Mouse (Mus musculus) midbrain, embryonic 10.5 days (tissue): ENCODE measurements at regions not wholly inside any gene's neighbourhood (a gene's known extent, or its start where the extent isn't known, plus 50 kb on each side); places are given as distances from the start of the nearest gene placed in this dataset.

Experiments used
- DNase-seq: peaks from one replicate; pipeline ENCODE4 v3.0.0-alpha.2; 2017; ENCODE audit warnings: low spot score
- H3K27ac ChIP-seq: fragments of 300-500 bp; sonication (generic); replicated peaks from 2 replicates; pipeline ENCODE4 v1.5.1; 2016; ENCODE audit warnings: mild to moderate bottlenecking
- H3K27me3 ChIP-seq: fragments of 300-500 bp; sonication (generic); 2 replicates; pipeline ENCODE4 v1.6.1; 2016; ENCODE audit warnings: low read depth, mild to moderate bottlenecking; ENCODE audit not compliant: poor library complexity, severe bottlenecking
- H3K36me3 ChIP-seq: fragments of 300-500 bp; sonication (generic); 2 replicates; pipeline ENCODE4 v1.6.1; 2016; ENCODE audit warnings: mild to moderate bottlenecking, moderate library complexity
- H3K4me1 ChIP-seq: fragments of 300-500 bp; sonication (generic); 2 replicates; pipeline ENCODE4 v1.6.1; 2016
- H3K4me3 ChIP-seq: fragments of 300-500 bp; sonication (generic); 2 replicates; pipeline ENCODE4 v1.5.1; 2016; ENCODE audit warnings: mild to moderate bottlenecking, moderate library complexity
- H3K9me3 ChIP-seq: fragments of 300-500 bp; sonication (generic); replicated peaks from 2 replicates; pipeline ENCODE4 v1.6.1; 2016; ENCODE audit warnings: mild to moderate bottlenecking
- WGBS: fragments of 180-500 bp; shearing (Covaris S2); methylation state at CpG from one replicate; pipeline ENCODE4 v1.1.7; 2016; 5-methylcytosine and 5-hydroxymethylcytosine counted together

- H3K4me1 ChIP-seq, result peaks cover 9% of the 10 kb centered on the region
- no peaks in the 10 kb centered on the region for H3K9me3 ChIP-seq
- DNase-seq, result no peak
- H3K27me3 ChIP-seq, result no peaks in the 10 kb centered on the region
- no peaks in the 10 kb centered on the region for H3K36me3 ChIP-seq
- H3K4me3 ChIP-seq, result no peak overlapping the region
- H3K27ac ChIP-seq, result no peak overlapping the region
- 78% methylated on average over 7 of the region's 7 CpGs for WGBS
These were observed 214.0 kb upstream of the Amigo2 start for GRCm38 (mm10) chr15:97461060-97461459.

- no peak overlapping the region for H3K4me3 ChIP-seq
- 90% methylated on average over 7 of the region's 7 CpGs for WGBS
- no peak for DNase-seq
- H3K9me3 ChIP-seq, result no peaks in the 10 kb centered on the region
- H3K27ac ChIP-seq, result no peak overlapping the region
- no peaks in the 10 kb centered on the region for H3K36me3 ChIP-seq
- no peaks in the 10 kb centered on the region for H3K27me3 ChIP-seq
- peaks cover 9% of the 10 kb centered on the region for H3K4me1 ChIP-seq
These were observed 213.3 kb upstream of the Amigo2 start for GRCm38 (mm10) chr15:97460360-97460719.

GRCm38 (mm10) chr15:97459606-97460359 is 212.7 kb upstream of the Amigo2 start:
- DNase-seq, result no peak
- Histone ChIP-seq H3K4me3 (no peak overlapping the region), H3K4me1 (peaks cover 9% of the 10 kb centered on the region), H3K9me3 (no peaks in the 10 kb centered on the region), H3K27ac (no peak overlapping the region), H3K36me3 (no peaks in the 10 kb centered on the region), H3K27me3 (no peaks in the 10 kb centered on the region)
- WGBS, result 93% methylated on average over 19 of the region's 19 CpGs

GRCm38 (mm10) chr15:97458748-97459221 is 211.7 kb upstream of the Amigo2 start:
- Histone ChIP-seq H3K27me3 (no peaks in the 10 kb centered on the region), H3K9me3 (no peaks in the 10 kb centered on the region), H3K4me1 (peaks cover 9% of the 10 kb centered on the region), H3K36me3 (no peaks in the 10 kb centered on the region), H3K4me3 (no peak overlapping the region), H3K27ac (no peak overlapping the region)
- DNase-seq, result no peak
- 69% methylated on average over 11 of the region's 11 CpGs for WGBS

- no peaks in the 10 kb centered on the region for H3K9me3 ChIP-seq
- no peak overlapping the region for H3K27ac ChIP-seq
- H3K27me3 ChIP-seq, result no peaks in the 10 kb centered on the region
- 52% methylated on average over 17 of the region's 17 CpGs for WGBS
- H3K4me3 ChIP-seq, result no peak overlapping the region
- no peak for DNase-seq
- H3K36me3 ChIP-seq, result no peaks in the 10 kb centered on the region
- peaks cover 9% of the 10 kb centered on the region for H3K4me1 ChIP-seq
These were observed 211.2 kb upstream of the Amigo2 start for GRCm38 (mm10) chr15:97458139-97458747.

- WGBS, result 87% methylated on average over 8 of the region's 8 CpGs
- peaks cover 9% of the 10 kb centered on the region for H3K4me1 ChIP-seq
- H3K27me3 ChIP-seq, result no peaks in the 10 kb centered on the region
- DNase-seq, result no peak
- no peaks in the 10 kb centered on the region for H3K36me3 ChIP-seq
- H3K27ac ChIP-seq, result no peak overlapping the region
- no peaks in the 10 kb centered on the region for H3K9me3 ChIP-seq
- H3K4me3 ChIP-seq, result no peak overlapping the region
These were observed 210.4 kb upstream of the Amigo2 start for GRCm38 (mm10) chr15:97457468-97457867.

GRCm38 (mm10) chr15:97456991-97457390 is 209.9 kb upstream of the Amigo2 start:
- H3K4me1 ChIP-seq, result peaks cover 9% of the 10 kb centered on the region
- WGBS, result 91% methylated on average over 16 of the region's 16 CpGs
- DNase-seq, result no peak

GRCm38 (mm10) chr15:97455672-97456071 is 208.6 kb upstream of the Amigo2 start:
- no peaks in the 10 kb centered on the region for H3K9me3 ChIP-seq
- no peak overlapping the region for H3K27ac ChIP-seq
- WGBS, result 74% methylated on average over 5 of the region's 5 CpGs
- no peak overlapping the region for H3K4me3 ChIP-seq
- no peaks in the 10 kb centered on the region for H3K27me3 ChIP-seq
- H3K4me1 ChIP-seq, result peaks cover 9% of the 10 kb centered on the region
- DNase-seq, result no peak
- H3K36me3 ChIP-seq, result no peaks in the 10 kb centered on the region

More at GRCm38 (mm10) chr15:97456991-97457390, 209.9 kb upstream of the Amigo2 start:
- Histone ChIP-seq H3K27me3 (no peaks in the 10 kb centered on the region), H3K9me3 (no peaks in the 10 kb centered on the region), H3K4me3 (no peak overlapping the region), H3K27ac (no peak overlapping the region), H3K36me3 (no peaks in the 10 kb centered on the region)

GRCm38 (mm10) chr15:97449724-97450123 is 202.6 kb upstream of the Amigo2 start:
- peaks cover 14% of the 10 kb centered on the region for H3K4me1 ChIP-seq
- DNase-seq, result no peak
- 82% methylated on average over 3 of the region's 3 CpGs for whole genome bisulfite sequencing
- no peak overlapping the region for H3K4me3 ChIP-seq
- H3K27ac ChIP-seq, result no peak overlapping the region
- H3K36me3 ChIP-seq, result no peaks in the 10 kb centered on the region
- H3K9me3 ChIP-seq, result no peaks in the 10 kb centered on the region
- H3K27me3 ChIP-seq, result no peaks in the 10 kb centered on the region

- WGBS, result 92% methylated on average over 6 of the region's 6 CpGs
These were observed 201.9 kb upstream of the Amigo2 start for GRCm38 (mm10) chr15:97449001-97449400.

GRCm38 (mm10) chr15:97448243-97448880 is 201.3 kb upstream of the Amigo2 start:
- Histone ChIP-seq H3K4me1 (peaks cover 14% of the 10 kb centered on the region), H3K36me3 (no peaks in the 10 kb centered on the region), H3K27ac (no peak overlapping the region), H3K27me3 (no peaks in the 10 kb centered on the region), H3K9me3 (no peaks in the 10 kb centered on the region), H3K4me3 (no peak overlapping the region)
- DNase-seq, result no peak
- 68% methylated on average over 5 of the region's 5 CpGs for WGBS

More at GRCm38 (mm10) chr15:97449001-97449400, 201.9 kb upstream of the Amigo2 start:
- H3K4me3 ChIP-seq, result no peak overlapping the region
- H3K36me3 ChIP-seq, result no peaks in the 10 kb centered on the region
- no peak for DNase-seq
- H3K27me3 ChIP-seq, result no peaks in the 10 kb centered on the region
- no peaks in the 10 kb centered on the region for H3K9me3 ChIP-seq
- H3K4me1 ChIP-seq, result peaks cover 14% of the 10 kb centered on the region
- no peak overlapping the region for H3K27ac ChIP-seq

GRCm38 (mm10) chr15:97446181-97446580 is 199.1 kb upstream of the Amigo2 start:
- Histone ChIP-seq H3K27me3 (no peaks in the 10 kb centered on the region), H3K27ac (no peak overlapping the region), H3K36me3 (no peaks in the 10 kb centered on the region), H3K9me3 (no peaks in the 10 kb centered on the region), H3K4me3 (no peak overlapping the region), H3K4me1 (peaks cover 14% of the 10 kb centered on the region)
- DNase-seq, result no peak
- 77% methylated on average over 9 of the region's 9 CpGs for WGBS

- H3K4me3 ChIP-seq, result no peak overlapping the region
- H3K9me3 ChIP-seq, result no peaks in the 10 kb centered on the region
- no peaks in the 10 kb centered on the region for H3K4me1 ChIP-seq
- no peaks in the 10 kb centered on the region for H3K27me3 ChIP-seq
- 91% methylated on average over 5 of the region's 5 CpGs for WGBS
- H3K27ac ChIP-seq, result no peak overlapping the region
- no peak for DNase-seq
- no peaks in the 10 kb centered on the region for H3K36me3 ChIP-seq
These were observed 191.2 kb upstream of the Amigo2 start for GRCm38 (mm10) chr15:97438235-97438760.
